Mouse (Mus musculus): ENCODE measurements at regions not wholly inside any gene's neighbourhood (a gene's known extent, or its start where the extent isn't known, plus 50 kb on each side); places are given as distances from the start of the nearest gene placed in this dataset.

GRCm38 (mm10) chr1:137643508-137643907 lies 532.0 kb downstream of the Ptprc start:
- in situ Hi-C loops (cut with MboI, MseI) = loop anchor here (10.0 kb wide), 1 partner anchor 1591 kb away; no protein-coding TSS in a partner anchor

- in situ Hi-C loops (cut with MboI, MseI) = loop anchor here (10.0 kb wide), 1 partner anchor 1594 kb away; no protein-coding TSS in a partner anchor
These were observed 534.7 kb downstream of the Ptprc start for GRCm38 (mm10) chr1:137640848-137641247.

- in situ Hi-C loops (cut with MboI, MseI) = no loop called here
These were observed 538.6 kb downstream of the Ptprc start for GRCm38 (mm10) chr1:137636947-137637346.

- in situ Hi-C loops (cut with MboI, MseI) = no loop called here
These were observed 539.1 kb downstream of the Ptprc start for GRCm38 (mm10) chr1:137636321-137636944.

- in situ Hi-C loops (cut with MboI, MseI) = no loop called here
These were observed 539.7 kb downstream of the Ptprc start for GRCm38 (mm10) chr1:137635781-137636180.

GRCm38 (mm10) chr1:137631546-137631945 lies 544.0 kb downstream of the Ptprc start:
- in situ Hi-C loops (cut with MboI, MseI) = no loop called here

GRCm38 (mm10) chr1:137620672-137621071 lies 554.8 kb downstream of the Ptprc start:
- in situ Hi-C loops (cut with MboI, MseI) = no loop called here

- in situ Hi-C loops (cut with MboI, MseI) = no loop called here
These were observed 557.3 kb downstream of the Ptprc start for GRCm38 (mm10) chr1:137618231-137618630.

GRCm38 (mm10) chr1:137617513-137617912 lies 558.0 kb downstream of the Ptprc start:
- in situ Hi-C loops (cut with MboI, MseI) = no loop called here

GRCm38 (mm10) chr1:137606716-137607115 lies 568.8 kb downstream of the Ptprc start:
- in situ Hi-C loops (cut with MboI, MseI) = no loop called here

- in situ Hi-C loops (cut with MboI, MseI) = no loop called here
These were observed 569.4 kb downstream of the Ptprc start for GRCm38 (mm10) chr1:137605890-137606663.

GRCm38 (mm10) chr1:137593732-137594131 lies 581.8 kb downstream of the Ptprc start:
- in situ Hi-C loops (cut with MboI, MseI) = no loop called here

GRCm38 (mm10) chr1:137591891-137592290 lies 583.6 kb downstream of the Ptprc start:
- in situ Hi-C loops (cut with MboI, MseI) = no loop called here

- in situ Hi-C loops (cut with MboI, MseI) = no loop called here
These were observed 584.2 kb downstream of the Ptprc start for GRCm38 (mm10) chr1:137591295-137591694.

- in situ Hi-C loops (cut with MboI, MseI) = no loop called here
These were observed 586.9 kb downstream of the Ptprc start for GRCm38 (mm10) chr1:137588304-137589300.

GRCm38 (mm10) chr1:137587481-137588228 lies 587.9 kb downstream of the Ptprc start:
- in situ Hi-C loops (cut with MboI, MseI) = no loop called here

- in situ Hi-C loops (cut with MboI, MseI) = no loop called here
These were observed 590.8 kb downstream of the Ptprc start for GRCm38 (mm10) chr1:137584696-137585095.

- in situ Hi-C loops (cut with MboI, MseI) = no loop called here
These were observed 591.3 kb downstream of the Ptprc start for GRCm38 (mm10) chr1:137584104-137584675.

GRCm38 (mm10) chr1:137577639-137578038 lies 597.9 kb downstream of the Ptprc start:
- in situ Hi-C loops (cut with MboI, MseI) = no loop called here

GRCm38 (mm10) chr1:137576174-137576573 lies 599.3 kb downstream of the Ptprc start:
- in situ Hi-C loops (cut with MboI, MseI) = no loop called here

- in situ Hi-C loops (cut with MboI, MseI) = no loop called here
These were observed 600.1 kb downstream of the Ptprc start for GRCm38 (mm10) chr1:137575380-137575779.
